Comparison of ENCODE assay signal across 8 mouse cellular contexts in the genomic region with DNA sequence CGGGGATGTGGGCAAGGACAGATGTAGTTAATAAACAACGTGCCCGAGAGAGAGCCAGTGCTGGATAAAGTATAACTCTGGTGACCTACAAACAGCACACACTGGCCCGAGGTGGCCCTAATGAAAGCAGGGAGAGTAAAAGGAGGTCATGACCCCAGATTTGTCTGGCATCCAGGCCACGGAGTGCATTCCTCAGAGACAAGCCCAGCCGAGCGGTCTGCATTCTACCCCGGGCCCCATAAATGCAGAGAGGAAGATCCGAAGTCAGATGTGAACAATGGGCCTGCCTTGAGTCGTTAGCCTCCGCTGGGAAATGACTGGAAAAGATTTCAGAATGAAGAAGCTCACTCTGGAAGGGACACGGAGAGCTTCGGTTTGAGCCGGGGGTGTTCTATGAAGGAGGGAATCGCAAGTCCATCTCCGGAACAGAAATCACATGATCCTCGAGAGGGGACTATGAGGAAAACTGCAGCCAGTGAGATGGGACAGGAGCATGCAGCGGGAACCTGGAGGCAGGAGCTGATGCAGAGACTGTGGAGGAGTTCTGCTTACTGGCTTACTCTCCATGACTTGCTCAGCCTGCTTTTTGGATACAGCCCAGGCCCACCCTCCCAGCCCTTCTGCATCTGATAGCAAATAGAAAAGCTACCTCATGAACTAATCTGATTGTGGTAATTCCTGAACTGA.
DNase-seq lines count a peak whose midpoint lies in the region; ATAC-seq and TF ChIP-seq lines count a peak whose summit lies in the region.

No protein-coding gene starts in this region.

- no peaks in the 10 kb centered on the region for H3K36me3 ChIP-seq in hindbrain, embryonic 11.5 days (ENCODE audit: control insufficient read depth, insufficient read depth, low read length)
- H3K36me3 ChIP-seq in hindbrain, postnatal 0 days (ENCODE audit: insufficient read depth, low read length): no peaks in the 10 kb centered on the region
- no peaks in the 10 kb centered on the region for H3K36me3 ChIP-seq in embryonic facial prominence, embryonic 11.5 days (replicated peaks; ENCODE audit: control insufficient read depth, insufficient read depth, low read depth, low read length)
- no peaks in the 10 kb centered on the region for H3K36me3 ChIP-seq in neural tube, embryonic 11.5 days (ENCODE audit: control insufficient read depth, insufficient read depth, low read length)

- H3K27me3 ChIP-seq in hindbrain, embryonic 11.5 days (ENCODE audit: control insufficient read depth, insufficient read depth, low read length): no peaks in the 10 kb centered on the region
- no peaks in the 10 kb centered on the region for H3K27me3 ChIP-seq in hindbrain, postnatal 0 days (ENCODE audit: insufficient read depth, low read length)
- H3K27me3 ChIP-seq in embryonic facial prominence, embryonic 11.5 days (ENCODE audit: control insufficient read depth, insufficient read depth, low read length): no peaks in the 10 kb centered on the region
- H3K27me3 ChIP-seq in neural tube, embryonic 11.5 days (ENCODE audit: control insufficient read depth, insufficient read depth, low read length): no peaks in the 10 kb centered on the region

- H3K9ac ChIP-seq in hindbrain, embryonic 11.5 days (ENCODE audit: low read depth, low read length): no peak overlapping the region
- H3K9ac ChIP-seq in hindbrain, postnatal 0 days (replicated peaks; ENCODE audit: low read length): no peak overlapping the region
- peak overlapping the region; percentile 32; the same call in 1 of the 2 replicates for H3K9ac ChIP-seq in embryonic facial prominence, embryonic 11.5 days (replicated peaks; ENCODE audit: low read length)
- 0 out of 2 replicates have a peak overlapping the region, but pooled peaks have one; percentile 16 for H3K9ac ChIP-seq in neural tube, embryonic 11.5 days (ENCODE audit: low read length)

- no peak overlapping the region for H3K4me3 ChIP-seq in hindbrain, embryonic 11.5 days (ENCODE audit: low read depth, low read length)
- no peak overlapping the region for H3K4me3 ChIP-seq in hindbrain, postnatal 0 days (ENCODE audit: low read length)
- no peak overlapping the region for H3K4me3 ChIP-seq in embryonic facial prominence, embryonic 11.5 days (ENCODE audit: low read depth, low read length)
- no peak overlapping the region for H3K4me3 ChIP-seq in neural tube, embryonic 11.5 days (ENCODE audit: low read depth, low read length)

- intact Hi-C loops in left cerebral cortex, postnatal 14 days (cut with DNase I): no loop called here

- ATAC-seq in hindbrain, embryonic 11.5 days (ENCODE audit: low FRiP score): 0 out of 2 replicates have a peak, but pooled peaks have one; percentile 27
- ATAC-seq in hindbrain, postnatal 0 days: no peak
- peak; percentile 70 for ATAC-seq in embryonic facial prominence, embryonic 11.5 days (replicated peaks; ENCODE audit: insufficient number of reproducible peaks, low FRiP score, low TSS enrichment, low read depth)
- no peak for ATAC-seq in neural tube, embryonic 11.5 days (ENCODE audit: insufficient read depth, low FRiP score, low TSS enrichment)
- no peak for ATAC-seq in erythroid progenitor cell, adult 5-6 weeks (replicated peaks; ENCODE audit: low FRiP score, poor library complexity, severe bottlenecking)

- DNase-seq in hindbrain, embryonic 11.5 days (ENCODE audit: low spot score): peak; percentile 31
- DNase-seq in hindbrain, postnatal 0 days (ENCODE audit: low spot score): no peak
- DNase-seq in embryonic facial prominence, embryonic 11.5 days (ENCODE audit: low spot score): peak; percentile 51
- peak; percentile 79 for DNase-seq in kidney, postnatal 10 days
- peak; percentile 30 for DNase-seq in neural tube, embryonic 11.5 days (ENCODE audit: low spot score)
- no peak for DNase-seq in heart, adult 9 months (ENCODE audit: low spot score in 2 of 2)
- no peak for DNase-seq in left cerebral cortex, postnatal 14 days (ENCODE audit: low spot score in 2 of 2)

- peaks cover 4% of the 10 kb centered on the region; the same call in 1 of the 2 replicates for H3K4me1 ChIP-seq in hindbrain, embryonic 11.5 days (replicated peaks; ENCODE audit: control insufficient read depth, insufficient read depth, low read length)
- H3K4me1 ChIP-seq in hindbrain, postnatal 0 days (ENCODE audit: insufficient read depth, low read length): no peaks in the 10 kb centered on the region
- no peaks in the 10 kb centered on the region for H3K4me1 ChIP-seq in embryonic facial prominence, embryonic 11.5 days (ENCODE audit: control insufficient read depth, insufficient read depth, low read length)
- H3K4me1 ChIP-seq in neural tube, embryonic 11.5 days (ENCODE audit: control insufficient read depth, insufficient read depth, low read length): no peaks in the 10 kb centered on the region

- 12% methylated on average over 18 of the region's 18 CpGs for WGBS in hindbrain, embryonic 11.5 days
- 21% methylated on average over 18 of the region's 18 CpGs for WGBS in hindbrain, postnatal 0 days
- 11% methylated on average over 18 of the region's 18 CpGs for WGBS in embryonic facial prominence, embryonic 11.5 days
- 16% methylated on average over 18 of the region's 18 CpGs for WGBS in neural tube, embryonic 11.5 days

- no peaks in the 10 kb centered on the region for H3K9me3 ChIP-seq in hindbrain, embryonic 11.5 days (ENCODE audit: control insufficient read depth, low read length)
- no peaks in the 10 kb centered on the region for H3K9me3 ChIP-seq in hindbrain, postnatal 0 days (ENCODE audit: low read length)
- H3K9me3 ChIP-seq in embryonic facial prominence, embryonic 11.5 days (replicated peaks; ENCODE audit: control insufficient read depth, low read length): no peaks in the 10 kb centered on the region
- no peaks in the 10 kb centered on the region for H3K9me3 ChIP-seq in neural tube, embryonic 11.5 days (ENCODE audit: control insufficient read depth, low read length)

- no peak overlapping the region for H3K4me2 ChIP-seq in hindbrain, embryonic 11.5 days (replicated peaks; ENCODE audit: low read depth, low read length)
- H3K4me2 ChIP-seq in hindbrain, postnatal 0 days (ENCODE audit: low read depth, low read length): no peak overlapping the region
- H3K4me2 ChIP-seq in embryonic facial prominence, embryonic 11.5 days (ENCODE audit: low read depth, low read length): no peak overlapping the region
- no peak overlapping the region for H3K4me2 ChIP-seq in neural tube, embryonic 11.5 days (ENCODE audit: low read depth)

- TF ChIP-seq CTCF in hindbrain, postnatal 0 days (IDR thresholded peaks at IDR 0.05; ENCODE audit: low read depth): no peak

- no peak overlapping the region for H3K27ac ChIP-seq in hindbrain, embryonic 11.5 days (ENCODE audit: low read depth, low read length)
- H3K27ac ChIP-seq in hindbrain, postnatal 0 days: no peak overlapping the region
- H3K27ac ChIP-seq in embryonic facial prominence, embryonic 11.5 days (replicated peaks; ENCODE audit: low read depth, low read length): no peak overlapping the region
- H3K27ac ChIP-seq in neural tube, embryonic 11.5 days (ENCODE audit: low read depth, low read length): no peak overlapping the region

Comparison
In these comparisons a context has a peak if more than half of its experiments do, and no peak if none do; other contexts are left out.
1. ATAC-seq: peak in hindbrain, embryonic 11.5 days (single experiment) and embryonic facial prominence, embryonic 11.5 days (single experiment); none in hindbrain, postnatal 0 days (single experiment), neural tube, embryonic 11.5 days (single experiment) and erythroid progenitor cell, adult 5-6 weeks (single experiment).
2. DNase-seq: peak in hindbrain, embryonic 11.5 days (single experiment), embryonic facial prominence, embryonic 11.5 days (single experiment), kidney, postnatal 10 days (single experiment) and neural tube, embryonic 11.5 days (single experiment); none in hindbrain, postnatal 0 days (single experiment), heart, adult 9 months (0 of 2) and left cerebral cortex, postnatal 14 days (0 of 2).
3. H3K9ac ChIP-seq: peak in embryonic facial prominence, embryonic 11.5 days (single experiment) and neural tube, embryonic 11.5 days (single experiment); none in hindbrain, embryonic 11.5 days (single experiment) and hindbrain, postnatal 0 days (single experiment).